Mouse (Mus musculus): ENCODE measurements at regions not wholly inside any gene's neighbourhood (a gene's known extent, or its start where the extent isn't known, plus 50 kb on each side); places are given as distances from the start of the nearest gene placed in this dataset.

DNA sequence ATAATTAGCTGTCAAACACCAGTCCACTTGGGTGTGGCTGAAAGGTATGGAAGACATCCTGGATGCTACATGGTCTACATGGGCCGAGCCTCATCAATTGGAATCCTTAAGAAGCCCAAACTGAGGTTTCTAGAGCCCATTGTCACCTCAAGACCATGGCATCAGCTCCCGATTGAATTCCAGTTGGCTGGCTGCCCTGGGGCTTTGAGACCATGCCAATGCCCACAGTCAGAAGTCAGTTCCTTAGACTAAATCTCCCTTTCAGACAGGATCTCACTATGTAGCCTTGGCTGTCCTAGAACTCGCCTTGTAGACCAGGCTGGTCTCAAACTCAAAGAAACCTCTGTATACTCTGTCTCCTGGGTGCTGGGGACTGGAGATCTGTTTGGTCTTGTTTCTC, 423.8 kb downstream of the Med13l start:
- TF ChIP-seq CTCF (IDR thresholded peaks at IDR 0.05) (no peak), POLR2A (IDR thresholded peaks at IDR 0.05; ENCODE audit: insufficient read depth, low read depth, low read length) (no peak), EP300 (IDR thresholded peaks at IDR 0.05; ENCODE audit: insufficient read depth, low read depth, low read length) (no peak)

Measured in heart, adult 2 months (tissue).